Mouse (Mus musculus) intestine, embryonic 15.5 days (tissue): Measurements from ENCODE around the gene Vmn1r53. TPM values are rescaled to one million over a fixed set of nuclear protein-coding genes. Genes with fewer than 3 reads are reported as not detected.
"Not testable (repeated sequence)": the region's sequence is repeated elsewhere in the genome, so short reads cannot be mapped to it uniquely, and the experiment has no call there.

Source experiments
- ATAC-seq: fragments of 200-750 bp; cut with Nextera tagmentation; 2 replicates; pipeline ENCODE4 v1.8.0; 2017; ENCODE audit warnings: moderate TSS enrichment, moderate library complexity
- H3K27ac ChIP-seq: fragments of 300-500 bp; sonication (generic); 2 replicates; pipeline ENCODE4 v1.5.1; 2015; ENCODE audit warnings: mild to moderate bottlenecking, inconsistent platforms
- H3K27me3 ChIP-seq: fragments of 300-500 bp; sonication (generic); replicated peaks from 2 replicates; pipeline ENCODE4 v1.6.1; 2015; ENCODE audit warnings: inconsistent platforms
- H3K36me3 ChIP-seq: fragments of 300-500 bp; sonication (generic); 2 replicates; pipeline ENCODE4 v1.6.1; 2015; ENCODE audit warnings: inconsistent platforms
- H3K4me1 ChIP-seq: fragments of 300-500 bp; sonication (generic); replicated peaks from 2 replicates; pipeline ENCODE4 v1.6.1; 2015; ENCODE audit warnings: inconsistent platforms
- H3K4me2 ChIP-seq: fragments of 300-500 bp; sonication (generic); replicated peaks from 2 replicates; pipeline ENCODE4 v1.6.1; 2015; ENCODE audit warnings: mild to moderate bottlenecking, inconsistent platforms
- H3K4me3 ChIP-seq: fragments of 300-500 bp; sonication (generic); replicated peaks from 2 replicates; pipeline ENCODE4 v1.5.1; 2015; ENCODE audit warnings: inconsistent platforms
- H3K9ac ChIP-seq: fragments of 300-500 bp; sonication (generic); 2 replicates; pipeline ENCODE4 v1.6.1; 2015; ENCODE audit warnings: inconsistent platforms
- H3K9me3 ChIP-seq: fragments of 300-500 bp; sonication (generic); 2 replicates; pipeline ENCODE4 v1.6.1; 2016; ENCODE audit warnings: inconsistent platforms
- WGBS: fragments of 180-500 bp; shearing (Covaris S2); methylation state at CpG from one replicate; pipeline ENCODE4 v1.1.7; 2015; 5-methylcytosine and 5-hydroxymethylcytosine counted together
- polyA plus RNA-seq: library from polyadenylated mRNA; unstranded; fragments of >200 nt; fragmentation: Nextera tagmentation; extraction: Ambion mirVana; gene quantifications from 2 replicates; pipeline ENCODE4 v1.2.1, GENCODE M21; 2015

Gene Vmn1r53
- not detected in 2 replicates for polyA plus RNA-seq

- H3K9ac ChIP-seq = no peak within 1 kb of the TSS
- ATAC-seq = no peak
- no peaks in the 10 kb centered on the region for H3K36me3 ChIP-seq
- H3K9me3 ChIP-seq = no peaks in the 10 kb centered on the region
- no peaks in the 10 kb centered on the region for H3K27me3 ChIP-seq
- WGBS = 88% methylated on average over 1 of the region's 1 CpGs
- H3K4me2 ChIP-seq = no peak within 1 kb of the TSS
- no peak within 1 kb of the TSS for H3K4me3 ChIP-seq
- no peaks in the 10 kb centered on the region for H3K4me1 ChIP-seq
- H3K27ac ChIP-seq = no peak within 1 kb of the TSS
Observed at GRCm38 (mm10) chr6:90224338-90224737, at the start of gene Vmn1r53. Gene Vmn1r53 (minus strand): TSS chr6:90224438.

- Histone ChIP-seq H3K9me3 (no peaks in the 10 kb centered on the region), H3K27ac (no peak within 1 kb of the TSS), H3K36me3 (no peaks in the 10 kb centered on the region), H3K27me3 (no peaks in the 10 kb centered on the region), H3K9ac (no peak within 1 kb of the TSS), H3K4me3 (no peak within 1 kb of the TSS), H3K4me1 (no peaks in the 10 kb centered on the region), H3K4me2 (no peak within 1 kb of the TSS)
- no peak for ATAC-seq
- 64% methylated on average over 1 of the region's 1 CpGs for WGBS
Observed at GRCm38 (mm10) chr6:90246000-90246399, 21.8 kb upstream of the Vmn1r53 start, which contains the start of gene Vmn1r54. Gene Vmn1r54 (plus strand): TSS chr6:90246300.

- Histone ChIP-seq H3K27ac (no peak overlapping the region), H3K4me1 (no peaks in the 10 kb centered on the region), H3K27me3 (no peaks in the 10 kb centered on the region), H3K4me3 (no peak overlapping the region), H3K9me3 (no peaks in the 10 kb centered on the region), H3K9ac (no peak overlapping the region), H3K4me2 (no peak overlapping the region), H3K36me3 (no peaks in the 10 kb centered on the region)
- no peak for ATAC-seq
- WGBS = 81% methylated on average over 3 of the region's 3 CpGs
Observed at GRCm38 (mm10) chr6:90244019-90244418, 19.8 kb upstream of the Vmn1r53 start.

DNA sequence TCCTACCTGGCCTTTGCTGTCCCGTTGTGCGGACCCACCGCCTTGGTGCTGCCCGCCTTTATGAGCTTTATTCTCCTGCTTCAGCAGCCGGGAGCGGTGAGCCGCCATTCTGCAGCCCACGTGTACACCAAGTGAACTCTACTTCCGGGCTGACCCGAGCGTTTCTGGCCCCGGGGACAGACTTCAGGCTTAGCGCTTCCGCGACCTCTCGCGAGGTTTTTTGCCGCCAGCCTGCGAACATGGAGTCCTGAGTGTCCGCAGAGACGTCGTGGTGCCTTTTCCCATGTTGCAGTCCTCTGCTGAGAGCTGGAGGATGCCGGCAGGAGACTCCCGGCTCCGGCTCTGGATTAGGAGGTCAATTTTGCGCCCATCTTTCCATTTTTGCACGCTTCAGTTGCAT, 8.4 kb upstream of the Vmn1r53 start:
- no peaks in the 10 kb centered on the region for H3K4me1 ChIP-seq
- no peaks in the 10 kb centered on the region for H3K27me3 ChIP-seq
- 55% methylated on average over 27 of the region's 27 CpGs for WGBS
- no peak overlapping the region for H3K4me2 ChIP-seq
- ATAC-seq = no peak
- no peak overlapping the region for H3K27ac ChIP-seq
- H3K9ac ChIP-seq = no peak overlapping the region
- H3K4me3 ChIP-seq = no peak overlapping the region
- no peaks in the 10 kb centered on the region for H3K36me3 ChIP-seq
- H3K9me3 ChIP-seq = no peaks in the 10 kb centered on the region

GRCm38 (mm10) chr6:90232114-90232513, 7.9 kb upstream of the Vmn1r53 start:
- not testable (repeated sequence) for H3K4me1 ChIP-seq, H3K27ac ChIP-seq, ATAC-seq, H3K4me2 ChIP-seq, H3K9me3 ChIP-seq, H3K27me3 ChIP-seq, H3K9ac ChIP-seq, H3K36me3 ChIP-seq, H3K4me3 ChIP-seq
- WGBS = 86% methylated on average over 4 of the region's 4 CpGs

GRCm38 (mm10) chr6:90202493-90202892, 21.7 kb downstream of the Vmn1r53 start, which contains the start of gene V1ra8:
Gene V1ra8 (plus strand): TSS chr6:90202793.
- H3K9ac ChIP-seq, H3K27me3 ChIP-seq, H3K4me3 ChIP-seq, H3K4me2 ChIP-seq, H3K4me1 ChIP-seq, H3K27ac ChIP-seq, H3K36me3 ChIP-seq, H3K9me3 ChIP-seq, ATAC-seq: not testable (repeated sequence)
- WGBS = 89% methylated on average over 2 of the region's 2 CpGs

DNA sequence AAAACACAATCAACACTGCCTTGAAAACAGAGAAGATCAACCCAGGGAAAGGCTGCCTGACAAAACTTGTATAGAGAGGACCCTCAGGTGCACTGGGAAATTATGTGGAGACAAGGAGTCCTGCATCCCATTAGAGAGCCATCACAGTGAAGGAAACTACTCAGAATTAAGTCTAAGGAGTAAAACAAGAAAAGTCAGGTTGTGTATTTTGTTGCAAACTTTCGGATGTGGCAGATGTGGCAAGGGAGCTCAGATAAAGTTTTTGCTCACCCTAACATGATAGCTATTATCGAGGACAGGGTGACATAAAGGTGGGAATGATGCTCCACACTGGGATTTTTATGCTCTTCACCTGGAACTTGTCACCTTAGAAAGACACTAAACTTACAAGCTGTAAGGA, 49.7 kb downstream of the Vmn1r53 start, which contains the start of gene Vmn1r52:
Gene Vmn1r52 (plus strand): TSS at position 301 of the 400 bp plus-strand sequence.
- 66% methylated on average over 2 of the region's 2 CpGs for WGBS
- no peak within 1 kb of the TSS for H3K4me2 ChIP-seq
- no peaks in the 10 kb centered on the region for H3K36me3 ChIP-seq
- H3K4me3 ChIP-seq = no peak within 1 kb of the TSS
- H3K4me1 ChIP-seq = no peaks in the 10 kb centered on the region
- no peak within 1 kb of the TSS for H3K27ac ChIP-seq
- no peaks in the 10 kb centered on the region for H3K9me3 ChIP-seq
- H3K9ac ChIP-seq = no peak within 1 kb of the TSS
- no peaks in the 10 kb centered on the region for H3K27me3 ChIP-seq
- ATAC-seq = no peak

Other genes starting within 250 kb of the Vmn1r53 start
- gene Vmn1r47, start 208.3 kb downstream of the Vmn1r53 start, polyA plus RNA-seq = not detected in 2 replicates
- not detected in 2 replicates for gene Vmn1r48, start 187.6 kb downstream of the Vmn1r53 start, polyA plus RNA-seq
- gene Vmn1r49, start 145.9 kb downstream of the Vmn1r53 start, polyA plus RNA-seq = not detected in 2 replicates
- gene Vmn1r50, start 123.0 kb downstream of the Vmn1r53 start, polyA plus RNA-seq = not detected in 2 replicates
- not detected in 2 replicates for gene Vmn1r51, start 101.8 kb downstream of the Vmn1r53 start, polyA plus RNA-seq
- not detected in 2 replicates for gene Vmn1r52, start 49.6 kb downstream of the Vmn1r53 start, polyA plus RNA-seq
- gene V1ra8, start 21.6 kb downstream of the Vmn1r53 start, polyA plus RNA-seq = not detected in 2 replicates
- not detected in 2 replicates for gene Vmn1r54, start 21.9 kb upstream of the Vmn1r53 start, polyA plus RNA-seq
- not detected in 2 replicates for gene BC048671, start 76.8 kb upstream of the Vmn1r53 start, polyA plus RNA-seq
- gene Chst13, start 100.7 kb upstream of the Vmn1r53 start, polyA plus RNA-seq = 0.58 and 0.62 TPM in 2 replicates
- 0.34 TPM in 2 replicates for gene Uroc1, start 108.8 kb upstream of the Vmn1r53 start, polyA plus RNA-seq
- 7.1 and 7.3 TPM in 2 replicates for gene Zxdc, start 145.1 kb upstream of the Vmn1r53 start, polyA plus RNA-seq
- gene Cfap100, start 204.4 kb upstream of the Vmn1r53 start, polyA plus RNA-seq = 0.23 and 0.61 TPM in 2 replicates
- gene Klf15, start 238.1 kb upstream of the Vmn1r53 start, polyA plus RNA-seq = 6.3 and 8.2 TPM in 2 replicates